Mouse (Mus musculus): ENCODE data around the gene Nmrk2. TPM values are rescaled to one million over a fixed set of nuclear protein-coding genes. Genes with fewer than 3 reads are reported as not detected.

The Nmrk2 gene
- 0.20 TPM in 1 of 2 replicates, not detected in the other for polyA plus RNA-seq (2016; fragmentation: Nextera tagmentation; extraction: Ambion mirVana)

GRCm38 (mm10) chr10:81201807-81202758, at the start of gene Nmrk2:
Gene Nmrk2 (minus strand): TSS chr10:81202051.
- Histone ChIP-seq H3K4me1 (no peaks in the 10 kb centered on the region), H3K9ac (no peak within 1 kb of the TSS), H3K27me3 (peaks cover 10% of the 10 kb centered on the region), H3K4me2 (replicated peaks) (no peak within 1 kb of the TSS), H3K27ac (no peak within 1 kb of the TSS), H3K4me3 (no peak within 1 kb of the TSS), H3K36me3 (no peaks in the 10 kb centered on the region), H3K9me3 (no peaks in the 10 kb centered on the region)
- no peak for ATAC-seq (ENCODE audit: insufficient number of reproducible peaks, insufficient read depth, low FRiP score, low TSS enrichment)
- 52% methylated on average over 13 of the region's 13 CpGs for WGBS

GRCm38 (mm10) chr10:81249442-81249841, 47.6 kb upstream of the Nmrk2 start:
- Histone ChIP-seq H3K27ac (no peak overlapping the region), H3K9me3 (no peaks in the 10 kb centered on the region), H3K4me3 (no peak overlapping the region), H3K36me3 (0 out of 2 replicates have a peak, but pooled peaks cover 6% of the 10 kb centered on the region), H3K4me2 (replicated peaks) (no peak overlapping the region), H3K4me1 (peaks cover 10% of the 10 kb centered on the region), H3K27me3 (peaks cover 51% of the 10 kb centered on the region), H3K9ac (no peak overlapping the region)
- 83% methylated on average over 8 of the region's 8 CpGs for WGBS
- no peak for ATAC-seq (ENCODE audit: insufficient number of reproducible peaks, insufficient read depth, low FRiP score, low TSS enrichment)

DNA sequence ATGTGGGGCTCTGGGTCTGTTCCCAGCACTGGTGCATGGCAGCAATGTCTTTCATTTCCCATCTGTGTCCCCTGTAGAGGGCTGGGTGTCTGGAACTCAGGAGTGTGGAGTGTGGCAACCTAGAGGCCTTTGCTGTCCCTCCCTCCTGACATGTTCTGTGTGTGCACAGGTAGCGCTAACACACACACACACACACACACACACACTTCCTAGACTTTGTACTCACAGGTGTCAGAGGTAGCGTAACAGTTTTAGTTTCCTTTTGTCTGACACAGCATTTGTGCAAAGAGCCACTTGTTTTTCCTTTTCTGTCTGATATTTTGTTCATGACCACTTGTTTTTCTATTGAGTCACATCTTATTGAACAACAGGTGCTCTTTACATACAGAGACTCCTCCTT, 46.0 kb upstream of the Nmrk2 start:
- no peak overlapping the region for H3K27ac ChIP-seq
- peaks cover 43% of the 10 kb centered on the region for H3K27me3 ChIP-seq
- H3K4me1 ChIP-seq: peaks cover 6% of the 10 kb centered on the region
- no peak overlapping the region for H3K4me3 ChIP-seq
- WGBS: 91% methylated on average over 2 of the region's 2 CpGs
- H3K36me3 ChIP-seq: 0 out of 2 replicates have a peak, but pooled peaks cover 6% of the 10 kb centered on the region
- no peak overlapping the region for H3K4me2 ChIP-seq (replicated peaks)
- H3K9me3 ChIP-seq: no peaks in the 10 kb centered on the region
- H3K9ac ChIP-seq: no peak overlapping the region
- ATAC-seq (ENCODE audit: insufficient number of reproducible peaks, insufficient read depth, low FRiP score, low TSS enrichment): no peak

DNA sequence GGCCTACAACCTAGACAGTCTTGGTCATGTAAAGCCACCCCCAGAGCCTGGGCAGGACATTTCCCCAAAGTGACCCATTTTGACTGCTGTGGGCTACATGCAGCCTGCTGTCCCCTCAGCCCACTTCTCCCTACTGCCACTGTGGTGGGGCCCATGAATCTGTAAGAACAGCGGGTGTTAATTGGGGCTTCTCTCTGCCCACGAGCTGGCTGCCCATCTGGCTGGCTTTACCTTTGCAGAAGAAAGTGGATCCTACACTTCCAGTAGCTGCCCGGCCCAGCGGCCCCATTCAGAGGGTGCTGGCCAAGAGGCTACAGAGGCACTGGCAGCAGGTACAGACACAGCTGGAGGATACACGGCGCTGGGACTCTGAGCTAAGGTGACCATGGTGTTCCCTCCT, 43.3 kb upstream of the Nmrk2 start:
- no peak overlapping the region for H3K4me2 ChIP-seq (replicated peaks)
- H3K9ac ChIP-seq: no peak overlapping the region
- H3K4me3 ChIP-seq: no peak overlapping the region
- H3K36me3 ChIP-seq: 0 out of 2 replicates have a peak, but pooled peaks cover 6% of the 10 kb centered on the region
- WGBS: 86% methylated on average over 6 of the region's 6 CpGs
- peaks cover 35% of the 10 kb centered on the region for H3K27me3 ChIP-seq
- no peak overlapping the region for H3K27ac ChIP-seq
- no peak for ATAC-seq (ENCODE audit: insufficient number of reproducible peaks, insufficient read depth, low FRiP score, low TSS enrichment)
- H3K9me3 ChIP-seq: no peaks in the 10 kb centered on the region
- peaks cover 2% of the 10 kb centered on the region; the same call in 1 of the 2 replicates for H3K4me1 ChIP-seq

- 8% methylated on average over 17 of the region's 17 CpGs for WGBS
- H3K27me3 ChIP-seq: peaks cover 35% of the 10 kb centered on the region
- H3K36me3 ChIP-seq: 0 out of 2 replicates have a peak, but pooled peaks cover 6% of the 10 kb centered on the region
- H3K4me1 ChIP-seq: peaks cover 7% of the 10 kb centered on the region
- H3K9ac ChIP-seq: no peak overlapping the region
- H3K4me2 ChIP-seq (replicated peaks): no peak overlapping the region
- no peaks in the 10 kb centered on the region for H3K9me3 ChIP-seq
- peak; percentile 24; the same call in 1 of the 2 replicates for ATAC-seq (ENCODE audit: insufficient number of reproducible peaks, insufficient read depth, low FRiP score, low TSS enrichment)
- no peak overlapping the region for H3K4me3 ChIP-seq
- H3K27ac ChIP-seq: no peak overlapping the region
These were observed 42.7 kb upstream of the Nmrk2 start for GRCm38 (mm10) chr10:81244595-81244994.

- Histone ChIP-seq H3K27ac (no peak overlapping the region), H3K9me3 (no peaks in the 10 kb centered on the region), H3K27me3 (peaks cover 37% of the 10 kb centered on the region), H3K4me2 (replicated peaks) (no peak overlapping the region), H3K36me3 (0 out of 2 replicates have a peak, but pooled peaks cover 6% of the 10 kb centered on the region), H3K4me3 (no peak overlapping the region), H3K9ac (no peak overlapping the region), H3K4me1 (peaks cover 12% of the 10 kb centered on the region)
- no peak for ATAC-seq (ENCODE audit: insufficient number of reproducible peaks, insufficient read depth, low FRiP score, low TSS enrichment)
- WGBS: 78% methylated on average over 4 of the region's 4 CpGs
These were observed 42.3 kb upstream of the Nmrk2 start for GRCm38 (mm10) chr10:81244146-81244545.

- no peaks in the 10 kb centered on the region for H3K9me3 ChIP-seq
- H3K27ac ChIP-seq: no peak overlapping the region
- H3K4me3 ChIP-seq: no peak overlapping the region
- no peak overlapping the region for H3K4me2 ChIP-seq (replicated peaks)
- H3K27me3 ChIP-seq: peaks cover 49% of the 10 kb centered on the region
- ATAC-seq (ENCODE audit: insufficient number of reproducible peaks, insufficient read depth, low FRiP score, low TSS enrichment): no peak
- peaks cover 12% of the 10 kb centered on the region for H3K4me1 ChIP-seq
- no peak overlapping the region for H3K9ac ChIP-seq
- no peaks in the 10 kb centered on the region for H3K36me3 ChIP-seq
- WGBS: 91% methylated on average over 16 of the region's 16 CpGs
These were observed 40.2 kb upstream of the Nmrk2 start for GRCm38 (mm10) chr10:81242021-81242420.

GRCm38 (mm10) chr10:81240876-81241275, 39.0 kb upstream of the Nmrk2 start:
- Histone ChIP-seq H3K27me3 (peaks cover 49% of the 10 kb centered on the region), H3K9me3 (no peaks in the 10 kb centered on the region), H3K4me1 (peaks cover 12% of the 10 kb centered on the region), H3K4me3 (no peak overlapping the region), H3K4me2 (replicated peaks) (no peak overlapping the region), H3K9ac (no peak overlapping the region), H3K27ac (no peak overlapping the region), H3K36me3 (no peaks in the 10 kb centered on the region)
- 27% methylated on average over 13 of the region's 13 CpGs for WGBS
- ATAC-seq (ENCODE audit: insufficient number of reproducible peaks, insufficient read depth, low FRiP score, low TSS enrichment): no peak

- no peak overlapping the region for H3K27ac ChIP-seq
- no peaks in the 10 kb centered on the region for H3K36me3 ChIP-seq
- no peak overlapping the region for H3K4me2 ChIP-seq (replicated peaks)
- no peaks in the 10 kb centered on the region for H3K9me3 ChIP-seq
- H3K9ac ChIP-seq: no peak overlapping the region
- ATAC-seq (ENCODE audit: insufficient number of reproducible peaks, insufficient read depth, low FRiP score, low TSS enrichment): no peak
- 74% methylated on average over 2 of the region's 2 CpGs for WGBS
- no peak overlapping the region for H3K4me3 ChIP-seq
- H3K27me3 ChIP-seq: peaks cover 44% of the 10 kb centered on the region
- H3K4me1 ChIP-seq: peaks cover 16% of the 10 kb centered on the region
These were observed 36.8 kb upstream of the Nmrk2 start for GRCm38 (mm10) chr10:81238618-81239017.

DNA sequence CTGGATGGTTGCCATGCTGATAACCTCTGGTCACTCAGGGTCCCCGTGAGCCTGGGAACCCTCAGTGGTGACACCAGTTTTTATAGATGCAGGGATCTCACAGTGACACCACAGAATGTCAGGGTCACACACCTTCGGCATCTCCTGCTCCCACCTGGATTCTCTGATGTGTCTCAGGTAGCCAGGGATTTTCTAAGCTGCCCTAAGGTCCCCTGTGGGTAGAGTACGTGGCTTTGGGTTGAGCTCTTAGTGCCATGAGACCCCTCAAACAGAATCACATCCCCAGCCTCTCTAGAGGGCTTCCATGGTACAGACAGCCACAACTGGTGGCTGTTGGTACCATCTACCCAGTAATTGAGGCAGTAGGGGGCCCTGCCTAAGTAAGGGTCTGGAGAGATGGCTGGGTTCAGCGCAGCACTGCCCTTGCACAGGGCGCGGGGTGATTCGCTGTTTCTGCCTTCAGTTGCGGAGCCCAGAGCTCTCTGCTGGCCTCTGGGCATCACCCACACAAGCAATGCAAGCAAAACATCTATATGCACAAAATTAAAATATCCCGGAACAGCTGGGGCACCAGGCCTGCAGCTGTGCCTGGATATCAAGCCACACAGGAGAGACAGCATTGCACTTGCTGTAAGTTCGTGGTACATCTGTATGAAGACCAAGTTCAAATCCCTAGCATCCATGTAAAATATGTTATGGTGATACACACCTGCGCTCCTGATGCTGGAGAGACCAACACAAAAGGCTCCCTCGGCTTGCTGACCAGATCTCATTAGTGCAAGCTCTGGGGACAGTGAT, 34.8 kb upstream of the Nmrk2 start:
- Histone ChIP-seq H3K9me3 (no peaks in the 10 kb centered on the region), H3K4me1 (peaks cover 17% of the 10 kb centered on the region), H3K27ac (no peak overlapping the region), H3K4me2 (replicated peaks) (no peak overlapping the region), H3K27me3 (peaks cover 41% of the 10 kb centered on the region), H3K4me3 (no peak overlapping the region), H3K9ac (no peak overlapping the region), H3K36me3 (no peaks in the 10 kb centered on the region)
- WGBS: 81% methylated on average over 12 of the region's 12 CpGs
- ATAC-seq (ENCODE audit: insufficient number of reproducible peaks, insufficient read depth, low FRiP score, low TSS enrichment): no peak

GRCm38 (mm10) chr10:81234206-81234605, 32.4 kb upstream of the Nmrk2 start:
- Histone ChIP-seq H3K9me3 (no peaks in the 10 kb centered on the region), H3K9ac (no peak overlapping the region), H3K4me3 (no peak overlapping the region), H3K4me1 (peaks cover 12% of the 10 kb centered on the region), H3K27ac (no peak overlapping the region), H3K4me2 (replicated peaks) (no peak overlapping the region), H3K27me3 (peaks cover 42% of the 10 kb centered on the region), H3K36me3 (no peaks in the 10 kb centered on the region)
- WGBS: 82% methylated on average over 6 of the region's 6 CpGs
- no peak for ATAC-seq (ENCODE audit: insufficient number of reproducible peaks, insufficient read depth, low FRiP score, low TSS enrichment)

Data from embryonic facial prominence, embryonic 12.5 days (tissue).